Mouse (Mus musculus) CH12.LX (cell line): Measurements from ENCODE around the gene Csdc2.

ENCODE experiments used
- EP300 ChIP-seq: IDR thresholded peaks from 2 replicates; pipeline ENCODE4 v1.6.1; 2011; ENCODE audit warnings: low read length, improper control_type of control experiment
- HCFC1 ChIP-seq: IDR thresholded peaks from 2 replicates; pipeline ENCODE4 v1.6.1; 2012; ENCODE audit warnings: low read depth, mild to moderate bottlenecking, inconsistent platforms, low read length, improper control_type of control experiment
- KAT2A ChIP-seq: IDR thresholded peaks from 2 replicates; pipeline ENCODE4 v1.6.1; 2012; ENCODE audit warnings: low read length, improper control_type of control experiment, inconsistent platforms; ENCODE audit not compliant: insufficient replicate concordance
- MAFK ChIP-seq: IDR thresholded peaks from 2 replicates; pipeline ENCODE4 v1.6.1; 2011; ENCODE audit warnings: low read length, improper control_type of control experiment; ENCODE audit not compliant: insufficient replicate concordance
- MEF2A ChIP-seq: IDR thresholded peaks from 2 replicates; pipeline ENCODE4 v1.6.1; 2014; ENCODE audit warnings: low read depth, mild to moderate bottlenecking, inconsistent platforms, low read length, improper control_type of control experiment, borderline replicate concordance
- ZKSCAN1 ChIP-seq: IDR thresholded peaks from 2 replicates; pipeline ENCODE4 v1.6.1; 2012; ENCODE audit warnings: low read depth, inconsistent platforms, low read length, improper control_type of control experiment, borderline replicate concordance
- ZMIZ1 ChIP-seq: IDR thresholded peaks from 2 replicates; pipeline ENCODE4 v1.6.1; 2012; ENCODE audit warnings: low read depth, mild to moderate bottlenecking, inconsistent platforms, low read length, improper control_type of control experiment

- no peak for TF ChIP-seq ZMIZ1
- no peak for TF ChIP-seq KAT2A
- no peak for TF ChIP-seq ZKSCAN1
- no peak for TF ChIP-seq HCFC1
- TF ChIP-seq EP300, result no peak
- no peak for TF ChIP-seq MEF2A
- TF ChIP-seq MAFK, result no peak
Measured at GRCm38 (mm10) chr15:81886795-81887550, 49.6 kb upstream of the Csdc2 start.
